In genomic region chr14:121776749-121777148, GRCm38 (mm10) we compare ENCODE assay signal across 16 mouse cellular contexts. TPM values are rescaled to one million over a fixed set of nuclear protein-coding genes. Genes with fewer than 3 reads are reported as not detected.
A peak's percentile ranks its signal among the peaks of the same experiment; 100 is the strongest.
DNase-seq lines count a peak whose midpoint lies in the region; ATAC-seq and TF ChIP-seq lines count a peak whose summit lies in the region.
"Had no signal": no experiment of that assay in that cellular context is flagged by ENCODE, and none has a peak within 500 bp of the region (broad histone marks: within the 10 kb centered on the region; RNA-seq: fewer than 3 reads in every experiment).

No protein-coding gene starts in this region.

- dilution Hi-C loops in CH12.LX (cut with MboI; ENCODE audit: extremely low pct_ligation_motif_present, extremely low pct_unique_long_range_greater_than_20kb, low sequenced_read_pairs), result no loop called here

- ATAC-seq in CD4-positive, CD25-positive, alpha-beta regulatory T cell, adult 4 months, result no peak

- no peaks in the 10 kb centered on the region for H3K79me2 ChIP-seq in CH12.LX (replicated peaks; ENCODE audit: control insufficient read depth, extremely low read depth, insufficient read depth, poor library complexity, severe bottlenecking)

- H3K4me1 ChIP-seq in CH12.LX (ENCODE audit: control insufficient read depth in 1 of 2, insufficient read depth in 2 of 2), result peaks cover 2 to 50% of the 10 kb centered on the region in 2 experiments; a peak in 3 of 4 replicates

- peak; percentile 35 for TF ChIP-seq CTCF in left cerebral cortex, adult 2 months (IDR thresholded peaks at IDR 0.05)
- TF ChIP-seq CTCF in CH12.LX (conservative IDR thresholded peaks at IDR 0.05 in 1 of 2, IDR thresholded peaks at IDR 0.05 in 1 of 2; ENCODE audit: low read depth in 2 of 2, low read length in 2 of 2), result peak; percentile 57 to 85
- peak; percentile 50; the same call in 1 of the 2 replicates for TF ChIP-seq CTCF in brain, embryonic 14.5 days (IDR thresholded peaks at IDR 0.05; ENCODE audit: borderline replicate concordance, extremely low read depth, insufficient read depth, insufficient read length)

- peak; percentile 8 for DNase-seq in CD4-positive, CD25-positive, alpha-beta regulatory T cell, adult 2 months (ENCODE audit: low read depth, low spot score)
- no peak for DNase-seq in left cerebral cortex, adult 2 months (ENCODE audit: extremely low spot score in 1 of 2, low spot score in 2 of 2)
- no peak for DNase-seq in left cerebral cortex, adult 8-10 months (ENCODE audit: low spot score in 2 of 2)
- no peak for DNase-seq in CH12.LX (ENCODE audit: extremely low read depth)
- no peak for DNase-seq in brain, embryonic 14.5 days (ENCODE audit: low read depth)
- DNase-seq in frontal cortex, postnatal 14 days (ENCODE audit: low spot score in 2 of 2), result no peak
- DNase-seq in cerebellum, adult 11 months, result no peak
- DNase-seq: cerebellum, postnatal 36 days; heart, postnatal 36 days; kidney, adult 11 months; layer of hippocampus, adult 9-11 months; right cerebral cortex, postnatal 25 days had no signal

- H3K9ac ChIP-seq in CH12.LX (ENCODE audit: insufficient read depth, low read depth), result no peak overlapping the region
- H3K9ac ChIP-seq: limb, embryonic 12.5 days; stomach, embryonic 15.5 days had no signal

- peaks cover 0 to 15% of the 10 kb centered on the region in 2 experiments for H3K36me3 ChIP-seq in CH12.LX (replicated peaks in 1 of 2; ENCODE audit: control insufficient read depth in 1 of 2, insufficient read depth in 1 of 2, low read length in 1 of 2)
- H3K36me3 ChIP-seq: limb, embryonic 12.5 days; stomach, embryonic 15.5 days had no signal

- intact Hi-C loops in left cerebral cortex, adult 2 months (cut with DNase I), result no loop called here

- TF ChIP-seq RAD21 in CH12.LX (IDR thresholded peaks at IDR 0.05; ENCODE audit: low read depth, low read length), result peak; percentile 49

- H3K27me3 ChIP-seq in CH12.LX (replicated peaks), result no peaks in the 10 kb centered on the region
- H3K27me3 ChIP-seq: limb, embryonic 12.5 days; stomach, embryonic 15.5 days had no signal

- no peak overlapping the region for H3K4me3 ChIP-seq in left cerebral cortex, adult 2 months
- H3K4me3 ChIP-seq in CH12.LX (replicated peaks in 1 of 3; ENCODE audit: low read depth in 2 of 3, low read length in 2 of 3, poor library complexity in 1 of 3), result no peak overlapping the region
- H3K4me3 ChIP-seq: limb, embryonic 12.5 days; stomach, embryonic 15.5 days had no signal

- H3K9me3 ChIP-seq in CH12.LX (replicated peaks; ENCODE audit: low read length), result no peaks in the 10 kb centered on the region
- H3K9me3 ChIP-seq: limb, embryonic 12.5 days; stomach, embryonic 15.5 days had no signal

- TF ChIP-seq EP300 in CH12.LX (IDR thresholded peaks at IDR 0.05; ENCODE audit: low read length), result no peak

- in situ Hi-C loops in CH12.LX (cut with MboI; ENCODE audit: low pct_ligation_motif_present, low pct_unique_long_range_greater_than_20kb, low sequenced_read_pairs), result no loop called here

- no peak overlapping the region for H3K4me2 ChIP-seq in CH12.LX (ENCODE audit: insufficient read depth, low read depth, poor library complexity, severe bottlenecking)
- H3K4me2 ChIP-seq: limb, embryonic 12.5 days; stomach, embryonic 15.5 days had no signal

- no peak overlapping the region for H3K27ac ChIP-seq in left cerebral cortex, adult 2 months
- no peak overlapping the region for H3K27ac ChIP-seq in CH12.LX (ENCODE audit: insufficient read depth, low read depth)
- H3K27ac ChIP-seq: limb, embryonic 12.5 days; macrophage; stomach, embryonic 15.5 days had no signal

- no peak for TF ChIP-seq POLR2A in CH12.LX (IDR thresholded peaks at IDR 0.05; ENCODE audit: low read depth, low read length)
- TF ChIP-seq POLR2A in brain, embryonic 14.5 days (IDR thresholded peaks at IDR 0.05; ENCODE audit: borderline replicate concordance, extremely low read depth, insufficient read depth, insufficient read length, poor library complexity, severe bottlenecking), result no peak

TF ChIP-seq in CH12.LX, 34 proteins besides CTCF, POLR2A, EP300 and RAD21:
- TF ChIP-seq SMC3 (IDR thresholded peaks at IDR 0.05; ENCODE audit: low read depth, low read length), result peak; percentile 30; the same call in 1 of the 2 replicates
- TF ChIP-seq TBP (conservative IDR thresholded peaks at IDR 0.05; ENCODE audit: low read depth, low read length), result no peak
TF ChIP-seq in CH12.LX: peak in this region for 1.

RNA-seq across cellular contexts. Expression of gene Dock9, which starts 20.9 kb away (rescaled TPM):
- polyA plus RNA-seq in CD4-positive, CD25-positive, alpha-beta regulatory T cell, adult 4 months (2017; shearing (Covaris generic)), result 1 to 10 TPM; 5.7 to 5.8 TPM
- 10 to 100 TPM; 87.1 to 91.6 TPM for total RNA-seq in left cerebral cortex, adult 2 months (2021)
- 10 to 100 TPM; 80.7 to 83.1 (median 81.8) TPM for total RNA-seq in left cerebral cortex, adult 8-10 months (2022)
- 11.1 and 12.2 TPM in 2 replicates for total RNA-seq in CH12.LX (2012; rRNA removed)
- 8.6 and 9.3 TPM in 2 replicates for total RNA-seq in CH12.LX (2014; rRNA removed)
- polyA plus RNA-seq in CH12.LX (2012; ENCODE audit: insufficient read length, low read depth), result 10.3 and 10.4 TPM in 2 replicates
- 23.3 and 30.3 TPM in 2 replicates for polyA plus RNA-seq in brain, embryonic 14.5 days (2012; rRNA removed)

Comparison
In these comparisons a context has a peak if more than half of its experiments do, and no peak if none do; other contexts are left out.
1. RNA of gene Dock9, which starts 20.9 kb away (total RNA-seq): 87.1 to 91.6 TPM in left cerebral cortex, adult 2 months and 80.7 to 83.1 TPM in left cerebral cortex, adult 8-10 months; 8.6 to 12.2 TPM in CH12.LX; every median in the first group is over 4 times any median in the second.
2. Peak in every context shown above with its lines, with median percentiles within 50 percentile points of each other: CTCF ChIP-seq.